9 mouse cellular contexts compared by ENCODE assay signal in the genomic region with DNA sequence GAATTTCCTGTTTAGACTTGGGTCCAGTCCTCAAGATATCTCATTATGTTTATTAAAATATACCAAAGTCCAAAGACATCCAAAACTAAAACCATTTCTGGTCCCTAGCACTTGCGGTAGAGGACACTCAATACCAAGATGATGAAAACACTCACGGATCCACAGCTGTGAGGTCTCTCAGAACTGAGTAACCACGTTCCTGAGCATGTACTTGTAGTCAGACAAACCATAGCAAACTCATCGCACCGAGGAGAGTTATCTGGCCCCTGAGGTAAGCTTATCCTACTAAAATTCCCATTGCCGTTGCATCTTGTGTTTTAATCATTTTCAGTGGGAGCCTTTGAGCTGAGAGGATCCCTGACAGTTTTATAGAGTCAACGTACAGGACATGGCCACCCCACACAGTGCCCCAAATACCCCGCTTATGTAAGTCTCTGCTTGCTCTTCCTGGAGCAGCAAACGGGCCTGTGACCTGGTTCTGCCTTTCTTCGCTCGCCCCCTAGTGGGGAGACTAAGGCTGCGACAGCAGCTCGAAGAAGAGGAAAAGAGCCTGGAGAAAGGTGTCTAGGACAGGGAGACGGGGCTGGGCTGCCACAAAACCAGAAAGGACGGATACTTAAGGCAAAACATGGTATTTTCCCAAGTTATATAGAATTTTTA.
DNase-seq lines count a peak whose midpoint lies in the region; ATAC-seq and TF ChIP-seq lines count a peak whose summit lies in the region.
"Had no signal": no experiment of that assay in that cellular context is flagged by ENCODE, and none has a peak within 500 bp of the region (broad histone marks: within the 10 kb centered on the region; RNA-seq: fewer than 3 reads in every experiment).

No protein-coding gene starts in this region.

- H3K36me3 ChIP-seq in embryonic facial prominence, embryonic 10.5 days (replicated peaks) = 0 out of 2 replicates have a peak, but pooled peaks cover 2% of the 10 kb centered on the region
- no peaks in the 10 kb centered on the region for H3K36me3 ChIP-seq in kidney, postnatal 0 days (ENCODE audit: insufficient read depth, low read length)
- no peaks in the 10 kb centered on the region for H3K36me3 ChIP-seq in liver, embryonic 13.5 days
- H3K36me3 ChIP-seq in neural tube, embryonic 13.5 days = no peaks in the 10 kb centered on the region
- H3K36me3 ChIP-seq: embryonic facial prominence, embryonic 12.5 days had no signal

- peak; percentile 75 for DNase-seq in A20 (ENCODE audit: low read depth, low spot score)
- peak; percentile 90 for DNase-seq in adrenal gland, postnatal 10 days
- peak; percentile 89 for DNase-seq in embryonic facial prominence, embryonic 10.5 days (ENCODE audit: low spot score)
- peak; percentile 57 to 77 for DNase-seq in heart, adult 9 months (ENCODE audit: low spot score in 2 of 2)
- DNase-seq in kidney, postnatal 0 days (ENCODE audit: low spot score) = peak; percentile 94
- DNase-seq in liver, embryonic 13.5 days = peak; percentile 15
- peak; percentile 70 for DNase-seq in testis, postnatal 14 days (ENCODE audit: low spot score)

- no peak; the same call in 1 of the 2 replicates for ATAC-seq in kidney, postnatal 0 days (replicated peaks; ENCODE audit: low FRiP score, low read depth)
- no peak for ATAC-seq in liver, embryonic 13.5 days (ENCODE audit: low read depth)
- peak; percentile 82 for ATAC-seq in neural tube, embryonic 13.5 days (ENCODE audit: low read depth)

- no peak overlapping the region for H3K9ac ChIP-seq in kidney, postnatal 0 days (ENCODE audit: low read depth, low read length)
- H3K9ac ChIP-seq in liver, embryonic 13.5 days = no peak overlapping the region
- no peak overlapping the region for H3K9ac ChIP-seq in neural tube, embryonic 13.5 days
- H3K9ac ChIP-seq: embryonic facial prominence, embryonic 12.5 days had no signal

- no peak overlapping the region for H3K4me2 ChIP-seq in kidney, postnatal 0 days (ENCODE audit: low read length)
- no peak overlapping the region for H3K4me2 ChIP-seq in liver, embryonic 13.5 days
- no peak overlapping the region for H3K4me2 ChIP-seq in neural tube, embryonic 13.5 days
- H3K4me2 ChIP-seq: embryonic facial prominence, embryonic 12.5 days had no signal

- peaks cover 18% of the 10 kb centered on the region for H3K4me1 ChIP-seq in embryonic facial prominence, embryonic 10.5 days
- H3K4me1 ChIP-seq in kidney, postnatal 0 days (replicated peaks; ENCODE audit: insufficient read depth, low read length) = 0 out of 2 replicates have a peak, but pooled peaks cover 3% of the 10 kb centered on the region
- no peaks in the 10 kb centered on the region for H3K4me1 ChIP-seq in liver, embryonic 13.5 days (replicated peaks)
- peaks cover 11% of the 10 kb centered on the region; the same call in 1 of the 2 replicates for H3K4me1 ChIP-seq in neural tube, embryonic 13.5 days (replicated peaks)

- H3K27ac ChIP-seq in embryonic facial prominence, embryonic 10.5 days (replicated peaks) = no peak overlapping the region
- H3K27ac ChIP-seq in kidney, postnatal 0 days = no peak overlapping the region
- H3K27ac ChIP-seq in liver, embryonic 13.5 days = no peak overlapping the region
- H3K27ac ChIP-seq in neural tube, embryonic 13.5 days (replicated peaks) = no peak overlapping the region
- H3K27ac ChIP-seq: embryonic facial prominence, embryonic 12.5 days had no signal

- 35% methylated on average over 15 of the region's 15 CpGs for WGBS in embryonic facial prominence, embryonic 10.5 days
- 24% methylated on average over 15 of the region's 15 CpGs for WGBS in kidney, postnatal 0 days
- 25% methylated on average over 15 of the region's 15 CpGs for WGBS in liver, embryonic 13.5 days (ENCODE audit: insufficient replicate concordance)
- 31% methylated on average over 15 of the region's 15 CpGs for WGBS in neural tube, embryonic 13.5 days

- H3K27me3 ChIP-seq in embryonic facial prominence, embryonic 10.5 days (replicated peaks; ENCODE audit: low read depth, poor library complexity, severe bottlenecking) = no peaks in the 10 kb centered on the region
- H3K27me3 ChIP-seq in kidney, postnatal 0 days (ENCODE audit: insufficient read depth, low read length) = no peaks in the 10 kb centered on the region
- H3K27me3 ChIP-seq in liver, embryonic 13.5 days = no peaks in the 10 kb centered on the region
- H3K27me3 ChIP-seq in neural tube, embryonic 13.5 days = no peaks in the 10 kb centered on the region
- H3K27me3 ChIP-seq: embryonic facial prominence, embryonic 12.5 days had no signal

- no peak overlapping the region for H3K4me3 ChIP-seq in embryonic facial prominence, embryonic 10.5 days
- H3K4me3 ChIP-seq in kidney, postnatal 0 days (replicated peaks; ENCODE audit: low read depth, low read length) = no peak overlapping the region
- H3K4me3 ChIP-seq in liver, embryonic 13.5 days (replicated peaks) = no peak overlapping the region
- H3K4me3 ChIP-seq in neural tube, embryonic 13.5 days = no peak overlapping the region
- H3K4me3 ChIP-seq: embryonic facial prominence, embryonic 12.5 days had no signal

- TF ChIP-seq CTCF in kidney, postnatal 0 days (IDR thresholded peaks at IDR 0.05; ENCODE audit: low read depth) = peak; percentile 98

- 0 out of 2 replicates have a peak, but pooled peaks cover 3% of the 10 kb centered on the region for H3K9me3 ChIP-seq in embryonic facial prominence, embryonic 10.5 days
- no peaks in the 10 kb centered on the region for H3K9me3 ChIP-seq in kidney, postnatal 0 days (replicated peaks; ENCODE audit: low read length)
- no peaks in the 10 kb centered on the region for H3K9me3 ChIP-seq in liver, embryonic 13.5 days (replicated peaks)
- H3K9me3 ChIP-seq in neural tube, embryonic 13.5 days = no peaks in the 10 kb centered on the region
- H3K9me3 ChIP-seq: embryonic facial prominence, embryonic 12.5 days had no signal

Comparison
In these comparisons a context has a peak if more than half of its experiments do, and no peak if none do; other contexts are left out.
1. DNase-seq: peak in every context shown above with its lines; median percentile 94 in kidney, postnatal 0 days; 90 in adrenal gland, postnatal 10 days; 89 in embryonic facial prominence, embryonic 10.5 days; 75 in A20; 70 in testis, postnatal 14 days; 67 in heart, adult 9 months; 15 in liver, embryonic 13.5 days.